Mouse (Mus musculus) frontal cortex, adult (tissue): ENCODE data around the gene Slc44a1.
A peak's percentile ranks its signal among the peaks of the same experiment; 100 is the strongest.

ENCODE experiments used
- ATAC-seq: cut with Nextera tagmentation; 2 replicates; pipeline ENCODE4 v1.9.2; 2017; ENCODE audit warnings: mild to moderate bottlenecking, moderate library complexity, mixed read lengths; ENCODE audit not compliant: low TSS enrichment

Gene Slc44a1

DNA sequence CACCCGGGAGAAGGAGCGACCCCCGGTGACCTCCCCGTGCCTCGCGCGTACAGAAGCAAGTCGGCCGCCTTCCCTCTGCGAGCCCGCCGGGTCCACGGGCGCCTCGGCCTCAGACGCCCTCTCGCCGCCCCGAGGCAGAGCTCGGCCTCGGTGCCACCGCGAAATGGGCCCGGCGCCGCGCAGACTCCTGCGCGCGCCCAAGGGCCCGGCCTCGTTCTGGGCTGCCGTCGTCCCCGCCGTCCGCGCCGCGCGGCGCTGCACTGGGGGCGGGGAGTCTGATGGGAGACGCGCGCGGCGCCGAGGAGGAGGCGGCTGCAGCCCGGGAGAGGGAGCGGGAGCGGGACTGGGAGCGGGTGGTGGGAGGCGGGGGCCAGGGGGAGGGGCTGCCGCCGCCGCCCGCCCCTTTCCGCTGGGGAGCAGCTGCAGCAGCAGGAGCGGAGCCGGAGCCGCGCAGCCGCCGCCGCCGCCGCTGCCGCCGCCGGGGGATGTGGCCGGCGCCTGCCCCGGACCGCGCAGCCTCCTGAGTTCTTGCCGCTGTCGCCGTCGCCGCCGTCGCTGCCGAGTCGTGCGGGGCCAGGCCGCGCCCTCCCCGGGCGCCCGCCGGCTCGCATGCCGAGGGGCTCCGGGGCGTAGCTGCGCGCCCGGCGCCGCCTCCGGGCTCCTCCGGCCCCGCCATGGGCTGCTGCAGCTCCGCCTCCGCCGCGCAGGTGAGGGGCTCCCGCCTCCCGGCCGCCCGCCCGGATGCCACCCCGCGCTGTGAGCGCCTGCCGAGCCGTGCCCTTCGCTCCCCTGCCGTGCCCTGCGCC, at the start of gene Slc44a1:
Gene Slc44a1 (plus strand): TSS at position 404 of the 806 bp plus-strand sequence.
- ATAC-seq = peak; percentile 66

GRCm38 (mm10) chr4:53395002-53395401, 45.2 kb upstream of the Slc44a1 start:
- ATAC-seq = no peak

GRCm38 (mm10) chr4:53396623-53397192, 43.5 kb upstream of the Slc44a1 start:
- ATAC-seq = no peak

DNA sequence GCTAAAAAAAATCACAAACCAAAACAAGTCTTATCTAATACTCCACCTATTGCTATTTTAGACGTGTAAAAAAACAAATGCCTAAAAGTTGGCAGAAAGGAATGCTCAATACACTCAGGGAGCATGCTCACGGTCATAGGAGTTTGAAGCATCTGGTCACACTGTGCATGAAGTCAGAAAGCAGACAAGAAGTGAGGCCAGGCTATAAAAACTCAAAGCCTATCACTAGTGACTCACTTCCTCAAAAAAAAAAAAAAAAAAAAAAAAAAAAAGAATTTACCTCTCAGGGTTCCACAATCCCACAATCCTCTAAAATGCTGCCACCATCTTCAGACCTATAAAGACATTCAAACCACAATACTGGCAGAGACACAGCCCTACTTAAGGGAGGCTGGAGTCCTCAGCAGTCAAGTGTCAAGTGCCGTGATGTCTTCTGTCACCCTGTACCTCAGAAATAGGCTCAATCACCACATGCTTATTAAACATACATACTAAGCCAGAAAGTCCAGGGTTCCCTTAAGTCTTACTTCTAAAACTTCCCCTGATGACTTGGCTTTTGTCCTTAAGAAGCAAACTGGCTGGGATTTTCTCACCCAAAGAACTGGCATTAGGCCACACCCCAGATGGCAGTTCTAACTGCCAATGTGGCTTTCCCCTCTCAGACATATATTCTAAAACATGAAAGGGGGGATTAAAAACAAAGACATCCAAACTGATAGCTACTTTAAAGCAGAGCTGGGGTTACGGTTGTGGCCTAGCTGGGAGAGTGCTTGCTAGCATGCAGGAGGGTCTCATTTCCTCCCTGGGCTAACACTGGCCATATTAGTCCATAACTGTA, 42.7 kb upstream of the Slc44a1 start:
- no peak for ATAC-seq

- no peak for ATAC-seq
Observed at GRCm38 (mm10) chr4:53398561-53398960, 41.7 kb upstream of the Slc44a1 start.

DNA sequence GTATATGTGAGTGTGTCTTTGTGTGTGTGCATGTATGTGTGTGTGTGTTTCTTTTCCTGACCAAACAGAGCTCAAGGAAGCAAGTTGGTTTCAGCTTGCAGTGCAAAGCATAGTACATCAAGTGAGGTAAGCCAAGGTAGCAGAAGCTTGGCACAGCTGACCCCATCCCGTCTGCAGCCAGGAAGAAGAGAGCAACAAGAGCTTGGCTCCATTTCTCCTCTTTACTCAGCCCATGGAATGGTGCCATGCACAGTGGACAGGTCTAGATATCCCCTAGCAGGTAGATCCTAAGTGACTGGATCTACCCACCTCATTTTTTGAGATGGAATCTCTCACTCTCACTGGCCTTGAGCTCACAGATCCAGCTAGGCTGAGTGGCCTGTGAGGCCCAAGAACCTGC, 40.8 kb upstream of the Slc44a1 start:
- ATAC-seq = no peak

- ATAC-seq = no peak
Observed at GRCm38 (mm10) chr4:53403386-53403785, 36.8 kb upstream of the Slc44a1 start.

- peak; percentile 99 for ATAC-seq
Observed at GRCm38 (mm10) chr4:53404431-53404925, 35.7 kb upstream of the Slc44a1 start.

GRCm38 (mm10) chr4:53406866-53407265, 33.3 kb upstream of the Slc44a1 start:
- no peak for ATAC-seq

DNA sequence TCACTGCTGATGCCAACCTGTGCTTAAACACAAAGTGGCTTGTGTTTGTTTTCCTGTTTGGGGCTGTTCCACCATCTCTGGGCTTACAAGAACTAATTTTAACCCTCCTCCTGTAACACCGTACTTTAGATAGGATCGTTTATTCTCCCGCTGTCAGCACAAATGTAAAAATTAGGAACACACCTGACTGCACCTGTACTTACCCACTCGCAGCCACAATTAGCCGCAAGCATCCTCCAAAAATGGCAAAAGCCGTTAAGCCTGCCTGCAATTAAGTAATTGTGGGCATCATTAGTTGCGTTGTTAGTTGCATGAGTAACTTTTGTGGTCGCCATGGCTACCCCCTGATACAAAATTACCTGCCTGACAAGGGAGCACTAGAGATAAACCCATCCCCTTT, 31.4 kb upstream of the Slc44a1 start:
- ATAC-seq = no peak

DNA sequence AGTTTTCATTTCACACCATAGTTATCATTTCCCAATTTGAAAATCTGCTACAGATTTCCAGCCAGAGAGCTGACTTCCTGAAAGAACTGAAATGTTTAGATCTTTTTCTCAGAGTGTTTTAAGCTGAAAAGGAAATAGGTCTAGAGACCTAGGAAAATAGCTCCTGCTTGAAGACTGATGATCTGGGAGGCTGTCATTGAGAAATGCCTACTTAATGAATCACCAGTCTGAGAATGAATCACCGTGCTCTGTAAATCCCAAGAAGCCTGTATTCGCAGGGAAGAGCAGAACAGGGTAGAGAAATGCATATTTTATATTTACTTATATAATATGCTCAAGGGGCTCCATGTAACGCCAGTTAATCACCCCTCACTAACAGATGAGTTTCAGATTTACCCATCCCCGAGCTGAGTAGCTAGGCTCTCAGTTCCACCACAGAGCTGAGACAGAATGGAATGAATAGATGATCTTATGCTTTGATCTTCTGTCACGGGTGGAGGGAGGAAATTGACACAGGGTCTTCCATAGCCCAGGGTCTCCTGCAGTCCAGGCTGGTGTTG, 30.6 kb upstream of the Slc44a1 start:
- no peak for ATAC-seq

- ATAC-seq = no peak
Observed at GRCm38 (mm10) chr4:53410752-53411151, 29.5 kb upstream of the Slc44a1 start.

DNA sequence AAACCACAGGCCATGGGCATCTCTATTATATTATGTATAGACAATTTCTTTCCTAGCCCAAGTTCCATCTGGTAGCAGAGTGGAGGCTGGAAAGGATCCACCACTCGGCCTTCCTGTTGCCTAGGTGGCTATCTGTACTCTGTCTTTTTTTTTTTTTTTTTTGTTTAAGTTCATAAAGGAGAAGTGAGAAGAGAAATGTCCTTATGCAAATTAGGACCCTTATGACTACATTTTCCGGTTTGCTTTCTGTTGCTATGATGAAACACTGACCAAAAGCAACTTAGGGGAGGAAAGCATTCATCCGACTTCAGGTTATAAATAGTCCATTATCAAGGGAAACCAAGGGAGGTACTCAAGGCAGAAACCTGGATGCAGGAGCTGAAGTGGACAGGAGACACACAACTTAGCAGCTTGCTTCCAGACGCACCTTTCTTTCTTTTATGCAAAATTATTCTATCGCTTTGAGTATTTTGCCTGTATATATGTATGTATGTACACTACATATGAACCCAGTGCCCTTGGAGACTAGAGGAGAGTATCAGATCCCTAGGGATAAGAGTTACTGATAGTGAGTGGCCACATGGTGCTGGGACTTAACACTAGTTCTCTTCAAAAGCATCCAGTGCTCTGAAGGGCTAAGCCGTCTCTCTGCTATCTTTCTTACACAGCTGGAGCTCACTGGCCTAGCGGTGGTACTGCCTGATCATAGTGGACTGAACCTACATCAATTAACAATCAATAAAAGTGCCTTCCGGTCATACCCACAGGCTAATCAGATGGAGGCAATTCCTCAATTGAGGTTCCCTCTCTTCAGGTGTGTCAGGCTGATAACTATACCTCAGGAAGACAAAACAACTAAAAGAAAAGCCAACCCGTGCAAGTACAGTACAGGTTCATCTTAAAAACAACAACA, 28.0 kb upstream of the Slc44a1 start:
- ATAC-seq = no peak

DNA sequence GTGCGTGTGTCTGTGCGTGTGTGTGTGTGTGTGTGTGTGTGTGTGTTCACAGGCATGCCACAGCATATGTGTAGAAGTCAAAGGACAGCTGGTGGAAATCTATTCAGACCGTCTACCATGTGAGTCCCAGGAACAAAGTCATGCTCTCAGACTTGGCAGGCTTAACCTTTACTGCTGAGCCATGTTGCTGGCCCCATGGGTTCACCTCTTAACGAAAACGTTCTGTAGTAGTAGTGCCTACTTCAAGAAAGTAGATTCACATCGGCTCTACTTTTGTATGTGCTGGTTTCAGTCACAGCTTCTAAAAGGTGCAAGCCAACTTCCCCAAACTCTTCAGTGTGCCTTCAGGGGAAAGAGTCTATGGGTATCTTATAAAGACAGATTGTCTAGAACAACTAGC, 27.2 kb upstream of the Slc44a1 start:
- no peak for ATAC-seq

- ATAC-seq = no peak
Observed at GRCm38 (mm10) chr4:53414031-53414797, 26.0 kb upstream of the Slc44a1 start.

GRCm38 (mm10) chr4:53415873-53416637, 24.2 kb upstream of the Slc44a1 start:
- ATAC-seq = peak; percentile 95

DNA sequence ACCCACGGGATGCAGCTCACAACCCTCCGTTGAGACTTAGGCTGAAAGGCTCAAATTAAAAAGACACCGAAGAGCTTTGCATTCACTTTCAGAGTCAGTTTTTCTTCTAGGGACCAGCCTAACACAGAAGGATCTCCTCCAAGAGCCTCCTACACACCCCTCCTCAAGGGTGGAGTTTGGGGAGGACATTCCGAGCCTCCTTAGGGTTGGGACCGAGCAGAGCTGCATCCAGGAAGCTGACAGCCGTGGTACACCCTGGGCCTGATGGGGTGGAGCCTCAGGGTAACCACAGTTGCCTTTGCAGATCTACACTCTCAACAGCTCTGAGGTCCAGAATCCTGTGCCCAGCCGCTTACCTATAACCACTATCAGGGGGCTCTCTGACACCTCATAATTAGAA, 23.3 kb upstream of the Slc44a1 start:
- no peak for ATAC-seq

GRCm38 (mm10) chr4:53422799-53423198, 17.4 kb upstream of the Slc44a1 start:
- ATAC-seq = no peak

DNA sequence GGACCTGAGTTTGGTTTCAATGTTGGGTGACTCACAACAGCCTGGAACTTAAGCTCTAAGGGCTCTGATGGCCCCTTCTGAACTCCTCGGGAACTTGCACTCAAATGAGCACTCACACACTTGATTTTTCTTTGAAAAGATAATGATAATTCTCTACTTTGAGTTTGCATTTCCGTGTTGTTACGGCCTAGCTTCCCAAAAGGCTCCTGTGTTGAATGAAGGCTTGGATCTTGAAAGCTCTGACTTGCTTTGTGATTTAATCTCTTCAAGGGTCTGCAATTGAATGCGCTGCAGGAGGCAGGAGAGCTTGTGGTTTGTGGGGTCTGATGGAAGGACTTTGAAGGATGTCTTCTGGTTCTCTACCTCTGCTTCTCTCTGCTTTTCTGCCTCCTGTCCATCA, 13.1 kb upstream of the Slc44a1 start:
- no peak for ATAC-seq

DNA sequence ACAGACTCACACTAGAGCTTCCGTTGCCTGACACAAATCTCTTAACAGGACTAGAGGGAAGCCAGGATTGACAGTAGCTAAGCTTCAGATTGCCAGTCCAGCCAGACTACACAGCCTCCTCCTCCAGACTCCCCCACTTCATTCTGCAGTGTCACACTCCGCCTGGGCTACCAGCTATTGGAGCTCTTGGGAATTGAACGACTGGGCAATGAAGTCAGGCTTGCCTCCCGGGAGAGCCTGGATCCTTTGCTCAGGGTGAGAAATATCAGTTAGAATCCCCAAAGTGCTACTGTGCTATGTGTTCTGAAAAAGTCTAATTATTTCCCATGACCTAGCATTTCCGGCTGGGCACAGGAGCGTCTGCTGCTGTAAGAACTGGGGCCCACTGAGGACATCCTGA, 9.7 kb upstream of the Slc44a1 start:
- no peak for ATAC-seq
